Mouse (Mus musculus) intestine, embryonic 15.5 days (tissue): Measurements from ENCODE around the gene Klrg2. TPM values are rescaled to one million over a fixed set of nuclear protein-coding genes. Genes with fewer than 3 reads are reported as not detected.
A peak's percentile ranks its signal among the peaks of the same experiment; 100 is the strongest.
"Not testable (repeated sequence)": the region's sequence is repeated elsewhere in the genome, so short reads cannot be mapped to it uniquely, and the experiment has no call there.

Source experiments
- ATAC-seq: fragments of 200-750 bp; cut with Nextera tagmentation; 2 replicates; pipeline ENCODE4 v1.8.0; 2017; ENCODE audit warnings: moderate TSS enrichment, moderate library complexity
- H3K27ac ChIP-seq: fragments of 300-500 bp; sonication (generic); 2 replicates; pipeline ENCODE4 v1.5.1; 2015; ENCODE audit warnings: mild to moderate bottlenecking, inconsistent platforms
- H3K27me3 ChIP-seq: fragments of 300-500 bp; sonication (generic); replicated peaks from 2 replicates; pipeline ENCODE4 v1.6.1; 2015; ENCODE audit warnings: inconsistent platforms
- H3K36me3 ChIP-seq: fragments of 300-500 bp; sonication (generic); 2 replicates; pipeline ENCODE4 v1.6.1; 2015; ENCODE audit warnings: inconsistent platforms
- H3K4me1 ChIP-seq: fragments of 300-500 bp; sonication (generic); replicated peaks from 2 replicates; pipeline ENCODE4 v1.6.1; 2015; ENCODE audit warnings: inconsistent platforms
- H3K4me2 ChIP-seq: fragments of 300-500 bp; sonication (generic); replicated peaks from 2 replicates; pipeline ENCODE4 v1.6.1; 2015; ENCODE audit warnings: mild to moderate bottlenecking, inconsistent platforms
- H3K4me3 ChIP-seq: fragments of 300-500 bp; sonication (generic); replicated peaks from 2 replicates; pipeline ENCODE4 v1.5.1; 2015; ENCODE audit warnings: inconsistent platforms
- H3K9ac ChIP-seq: fragments of 300-500 bp; sonication (generic); 2 replicates; pipeline ENCODE4 v1.6.1; 2015; ENCODE audit warnings: inconsistent platforms
- H3K9me3 ChIP-seq: fragments of 300-500 bp; sonication (generic); 2 replicates; pipeline ENCODE4 v1.6.1; 2016; ENCODE audit warnings: inconsistent platforms
- WGBS: fragments of 180-500 bp; shearing (Covaris S2); methylation state at CpG from one replicate; pipeline ENCODE4 v1.1.7; 2015; 5-methylcytosine and 5-hydroxymethylcytosine counted together
- polyA plus RNA-seq: library from polyadenylated mRNA; unstranded; fragments of >200 nt; fragmentation: Nextera tagmentation; extraction: Ambion mirVana; gene quantifications from 2 replicates; pipeline ENCODE4 v1.2.1, GENCODE M21; 2015

The Klrg2 gene
- polyA plus RNA-seq = 0.13 and 0.14 TPM in 2 replicates

DNA sequence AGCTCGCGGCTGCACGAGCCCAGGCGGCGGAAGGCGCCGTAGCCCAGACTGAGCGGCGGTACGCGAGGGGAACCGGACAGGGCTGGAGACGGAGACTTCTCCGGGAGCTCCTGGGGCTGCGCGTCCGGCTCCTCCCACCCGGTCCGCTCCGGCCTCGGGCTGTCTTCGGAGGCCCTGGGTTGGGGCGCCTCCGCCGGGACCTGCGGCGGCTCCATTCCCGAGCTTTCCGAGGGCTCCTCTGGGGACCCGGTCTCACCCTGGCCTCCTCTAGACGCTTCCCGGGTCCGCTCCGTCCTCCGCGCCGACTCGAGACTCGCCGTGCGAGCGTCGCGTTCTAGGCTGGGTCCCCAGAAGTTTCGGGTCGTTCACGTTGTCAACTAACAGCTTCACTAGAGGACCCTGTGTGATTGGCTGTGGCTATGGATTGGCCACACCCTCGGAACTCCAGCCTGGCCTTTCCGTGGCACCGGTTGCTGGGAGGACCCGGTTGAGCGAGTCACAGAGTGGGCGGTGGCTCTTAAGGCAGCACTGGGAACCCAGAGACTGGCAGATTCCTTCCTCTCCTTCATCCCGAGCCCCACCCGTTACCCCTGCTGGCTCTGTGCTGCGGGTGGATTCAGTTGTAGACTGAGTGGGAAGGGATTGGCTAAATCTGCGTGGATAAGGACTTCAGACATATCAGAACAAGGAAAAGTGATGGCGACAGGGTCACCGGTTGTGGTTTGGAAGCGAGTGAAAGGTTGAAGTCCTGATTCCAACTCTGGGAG is at the start of gene Klrg2:
TSS of gene Klrg2 (minus strand) at position 391 of the 767 bp plus-strand sequence.
- H3K27me3 ChIP-seq = peaks cover 80% of the 10 kb centered on the region
- H3K27ac ChIP-seq = no peak within 1 kb of the TSS

DNA sequence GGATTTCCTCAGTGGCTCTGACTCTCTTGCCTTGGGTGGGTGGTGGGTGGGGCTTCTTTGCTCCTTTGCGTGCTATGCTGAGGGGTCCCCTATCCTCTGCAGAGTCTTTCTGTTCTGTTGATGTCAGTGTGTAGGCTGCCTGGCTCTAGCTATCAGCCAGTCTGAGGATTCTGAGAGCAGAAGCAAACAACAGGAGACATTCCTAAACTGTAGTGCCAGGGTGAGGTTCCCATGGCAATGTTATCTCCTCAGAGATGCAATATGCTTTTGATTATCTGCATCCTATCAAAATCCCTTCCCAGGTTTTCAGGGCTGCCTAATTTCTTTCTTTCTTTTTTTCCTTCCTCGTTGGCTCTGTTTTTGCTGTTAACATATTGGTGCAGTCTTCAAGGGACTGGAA is 45.5 kb upstream of the Klrg2 start:
- H3K9me3 ChIP-seq = no peaks in the 10 kb centered on the region
- H3K36me3 ChIP-seq = no peaks in the 10 kb centered on the region
- H3K9ac ChIP-seq = no peak overlapping the region
- H3K27ac ChIP-seq = no peak overlapping the region
- no peaks in the 10 kb centered on the region for H3K4me1 ChIP-seq
- no peak overlapping the region for H3K4me3 ChIP-seq
- ATAC-seq = no peak
- 52% methylated on average over 2 of the region's 2 CpGs for WGBS
- H3K4me2 ChIP-seq = no peak overlapping the region
- no peaks in the 10 kb centered on the region for H3K27me3 ChIP-seq

More for the DNA sequence above, at the start of gene Klrg2:
- H3K4me1 ChIP-seq = peaks cover 21% of the 10 kb centered on the region
- peak; percentile 88 for ATAC-seq
- 2% methylated on average over 59 of the region's 60 CpGs for WGBS
- H3K4me2 ChIP-seq = peak within 1 kb of the TSS; percentile 100
- H3K4me3 ChIP-seq = peak within 1 kb of the TSS; percentile 56
- H3K36me3 ChIP-seq = no peaks in the 10 kb centered on the region
- no peaks in the 10 kb centered on the region for H3K9me3 ChIP-seq
- H3K9ac ChIP-seq = peak within 1 kb of the TSS; percentile 35

DNA sequence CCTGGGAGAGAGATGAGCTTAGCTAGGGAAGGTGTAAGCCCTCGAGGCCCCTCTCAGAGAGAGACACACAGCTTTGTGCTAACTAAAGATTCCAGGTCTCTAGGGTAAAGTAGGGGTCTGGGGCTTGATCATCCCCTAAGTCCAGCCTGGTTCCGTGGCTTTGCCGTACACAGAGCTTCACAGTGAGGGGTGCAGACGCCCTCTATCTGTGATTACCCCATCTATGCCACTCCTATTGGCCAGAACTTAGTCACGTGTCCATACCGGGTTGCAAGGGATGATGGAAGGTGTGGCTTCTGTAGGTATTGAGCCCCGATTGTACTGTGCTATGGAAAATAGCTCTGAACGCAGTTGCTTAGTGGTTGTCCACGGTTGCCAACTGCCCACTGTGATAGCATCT is 40.6 kb upstream of the Klrg2 start:
- no peak overlapping the region for H3K4me3 ChIP-seq
- no peaks in the 10 kb centered on the region for H3K27me3 ChIP-seq
- no peak overlapping the region for H3K9ac ChIP-seq
- no peak for ATAC-seq
- no peaks in the 10 kb centered on the region for H3K9me3 ChIP-seq
- 69% methylated on average over 9 of the region's 9 CpGs for WGBS
- H3K4me2 ChIP-seq = no peak overlapping the region
- no peak overlapping the region for H3K27ac ChIP-seq
- H3K36me3 ChIP-seq = no peaks in the 10 kb centered on the region
- H3K4me1 ChIP-seq = no peaks in the 10 kb centered on the region

DNA sequence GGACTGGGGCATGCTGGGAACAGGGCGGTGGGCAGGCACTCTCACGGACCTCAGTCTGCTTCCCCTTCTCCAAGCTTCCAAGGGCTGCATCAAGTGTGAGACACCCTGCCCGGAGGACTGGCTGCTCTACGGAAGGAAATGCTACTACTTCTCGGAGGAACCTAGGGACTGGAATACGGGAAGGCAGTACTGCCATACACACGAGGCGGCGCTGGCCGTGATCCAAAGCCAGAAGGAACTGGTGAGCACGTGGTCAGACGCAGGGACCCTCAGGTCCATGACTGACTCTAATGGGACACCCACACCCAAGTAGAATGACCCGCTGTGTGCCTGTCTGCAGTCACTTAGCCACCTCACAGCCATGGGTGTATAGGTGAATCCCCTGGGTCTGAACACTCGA is 39.7 kb upstream of the Klrg2 start:
- Histone ChIP-seq H3K36me3 (no peaks in the 10 kb centered on the region), H3K27ac (no peak overlapping the region), H3K9me3 (no peaks in the 10 kb centered on the region), H3K4me1 (no peaks in the 10 kb centered on the region), H3K4me3 (no peak overlapping the region), H3K27me3 (no peaks in the 10 kb centered on the region), H3K4me2 (0 out of 2 replicates have a peak overlapping the region, but pooled peaks have one; percentile 6), H3K9ac (no peak overlapping the region)
- no peak for ATAC-seq
- 74% methylated on average over 14 of the region's 14 CpGs for WGBS

DNA sequence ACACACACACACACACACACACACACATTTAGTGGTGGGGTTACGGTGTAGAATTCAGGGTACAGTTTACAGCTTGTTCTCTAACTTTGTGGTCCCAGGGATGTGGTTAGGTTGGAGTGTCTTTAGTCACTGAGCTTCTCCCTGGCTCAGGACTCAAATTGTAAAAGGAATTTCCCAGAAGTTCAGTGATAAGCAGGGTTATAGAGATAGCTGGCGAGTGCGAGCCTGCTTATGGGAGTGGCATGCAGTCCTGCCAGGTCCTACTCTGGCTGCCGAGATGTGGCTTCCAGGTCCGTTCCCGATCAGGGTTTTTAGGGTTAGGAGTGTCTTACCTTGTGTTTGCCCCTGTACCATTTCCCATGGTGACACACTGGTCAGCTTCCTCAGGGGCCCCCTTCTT is 39.2 kb upstream of the Klrg2 start:
- WGBS = 55% methylated on average over 6 of the region's 6 CpGs
- H3K27me3 ChIP-seq = no peaks in the 10 kb centered on the region
- no peak overlapping the region for H3K4me3 ChIP-seq
- H3K4me1 ChIP-seq = no peaks in the 10 kb centered on the region
- H3K9me3 ChIP-seq = no peaks in the 10 kb centered on the region
- no peak overlapping the region for H3K27ac ChIP-seq
- H3K9ac ChIP-seq = no peak overlapping the region
- H3K36me3 ChIP-seq = no peaks in the 10 kb centered on the region
- H3K4me2 ChIP-seq = 0 out of 2 replicates have a peak overlapping the region, but pooled peaks have one; percentile 6
- no peak for ATAC-seq

DNA sequence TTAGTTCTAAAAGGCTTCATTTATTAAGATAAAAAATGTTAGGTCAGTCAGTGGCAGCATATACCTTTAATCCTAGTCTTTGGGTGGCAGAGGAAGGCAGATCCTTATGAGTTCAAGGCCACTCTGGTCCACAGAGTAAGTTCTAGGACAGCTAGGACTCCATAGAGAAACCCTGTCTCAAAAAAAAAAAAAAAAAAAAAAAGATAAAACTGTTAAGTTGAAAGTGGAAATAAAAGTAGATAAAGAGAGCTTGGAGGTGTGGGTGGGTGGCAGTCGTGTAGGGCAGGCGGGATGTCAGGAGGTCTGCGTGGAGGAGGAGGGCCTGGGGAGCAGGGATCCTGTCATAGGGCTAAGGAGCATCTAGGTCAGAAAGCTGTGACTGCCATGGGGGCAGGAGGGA is 35.0 kb upstream of the Klrg2 start:
- H3K4me3 ChIP-seq = no peak overlapping the region
- no peak overlapping the region for H3K4me2 ChIP-seq
- WGBS = 82% methylated on average over 3 of the region's 3 CpGs
- no peaks in the 10 kb centered on the region for H3K36me3 ChIP-seq
- no peak overlapping the region for H3K27ac ChIP-seq
- H3K9ac ChIP-seq = no peak overlapping the region
- no peaks in the 10 kb centered on the region for H3K4me1 ChIP-seq
- no peaks in the 10 kb centered on the region for H3K27me3 ChIP-seq
- ATAC-seq = no peak
- no peaks in the 10 kb centered on the region for H3K9me3 ChIP-seq

DNA sequence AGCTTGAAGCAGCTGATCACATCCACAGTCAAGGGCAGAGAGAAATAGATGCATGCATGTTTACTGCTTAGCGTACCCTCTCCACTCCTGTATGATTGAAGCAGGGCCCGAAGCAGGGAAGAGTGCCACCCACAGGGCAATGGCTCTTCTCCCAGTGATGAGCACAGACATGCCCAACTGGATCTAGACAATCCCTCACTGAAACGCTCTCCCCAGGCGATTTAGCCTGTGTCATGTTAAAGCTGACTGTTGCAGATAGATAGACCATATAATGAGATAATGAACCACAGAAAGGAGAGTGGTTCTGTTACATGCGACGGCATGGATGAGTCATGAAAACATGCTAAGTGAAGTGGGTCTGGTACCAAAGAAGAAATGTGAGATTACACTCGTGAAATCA is 34.2 kb upstream of the Klrg2 start:
- Histone ChIP-seq H3K27ac (no peak overlapping the region), H3K4me2 (no peak overlapping the region), H3K36me3 (no peaks in the 10 kb centered on the region), H3K9me3 (no peaks in the 10 kb centered on the region), H3K4me1 (no peaks in the 10 kb centered on the region), H3K4me3 (no peak overlapping the region), H3K27me3 (no peaks in the 10 kb centered on the region), H3K9ac (no peak overlapping the region)
- WGBS = 83% methylated on average over 7 of the region's 7 CpGs
- no peak for ATAC-seq

DNA sequence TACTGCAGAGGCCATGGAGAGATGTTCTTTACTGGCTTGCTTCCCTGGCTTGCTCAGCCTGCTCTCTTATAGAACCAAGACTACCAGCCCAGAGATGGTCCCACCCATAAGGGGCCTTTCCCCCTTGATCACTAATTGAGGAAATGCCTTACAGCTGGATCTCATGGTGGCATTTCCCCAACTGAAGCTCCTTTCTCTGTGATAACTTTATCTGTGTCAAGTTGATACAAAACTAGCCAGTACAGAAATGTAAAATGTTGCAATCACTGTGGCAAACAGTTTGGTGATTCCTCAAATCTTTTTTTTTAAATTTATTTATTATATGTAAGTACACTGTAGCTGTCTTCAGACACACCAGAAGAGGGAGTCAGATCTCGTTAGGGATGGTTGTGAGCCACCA is 33.4 kb upstream of the Klrg2 start:
- not testable (repeated sequence) for H3K4me2 ChIP-seq, H3K27me3 ChIP-seq, H3K27ac ChIP-seq, H3K9me3 ChIP-seq, H3K36me3 ChIP-seq, H3K4me3 ChIP-seq, H3K4me1 ChIP-seq, ATAC-seq, H3K9ac ChIP-seq
- WGBS = 80% methylated on average over 1 of the region's 1 CpGs

DNA sequence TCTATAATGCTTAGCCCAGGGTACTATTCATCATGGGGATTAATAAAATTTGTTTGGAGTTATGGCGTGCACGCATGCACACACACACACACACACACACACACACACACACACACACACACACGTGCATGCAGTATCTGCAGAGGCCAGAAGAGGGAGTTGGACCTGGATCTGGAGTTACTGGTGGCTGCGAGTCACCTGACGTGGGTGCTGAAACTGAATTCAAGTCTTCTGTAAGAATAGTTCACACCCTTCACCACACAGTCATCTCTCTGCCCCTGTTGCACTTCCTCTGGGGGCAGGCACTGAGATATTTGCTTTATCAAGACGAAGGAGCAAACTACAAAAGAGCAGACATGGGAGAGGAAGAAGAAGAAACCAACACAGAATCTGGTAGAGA is 32.5 kb upstream of the Klrg2 start:
- H3K9ac ChIP-seq = no peak overlapping the region
- no peak overlapping the region for H3K4me2 ChIP-seq
- no peaks in the 10 kb centered on the region for H3K4me1 ChIP-seq
- no peaks in the 10 kb centered on the region for H3K9me3 ChIP-seq
- no peaks in the 10 kb centered on the region for H3K36me3 ChIP-seq
- peaks cover 3% of the 10 kb centered on the region; the same call in 1 of the 2 replicates for H3K27me3 ChIP-seq
- ATAC-seq = no peak
- no peak overlapping the region for H3K27ac ChIP-seq
- H3K4me3 ChIP-seq = no peak overlapping the region
- WGBS = 65% methylated on average over 6 of the region's 6 CpGs

DNA sequence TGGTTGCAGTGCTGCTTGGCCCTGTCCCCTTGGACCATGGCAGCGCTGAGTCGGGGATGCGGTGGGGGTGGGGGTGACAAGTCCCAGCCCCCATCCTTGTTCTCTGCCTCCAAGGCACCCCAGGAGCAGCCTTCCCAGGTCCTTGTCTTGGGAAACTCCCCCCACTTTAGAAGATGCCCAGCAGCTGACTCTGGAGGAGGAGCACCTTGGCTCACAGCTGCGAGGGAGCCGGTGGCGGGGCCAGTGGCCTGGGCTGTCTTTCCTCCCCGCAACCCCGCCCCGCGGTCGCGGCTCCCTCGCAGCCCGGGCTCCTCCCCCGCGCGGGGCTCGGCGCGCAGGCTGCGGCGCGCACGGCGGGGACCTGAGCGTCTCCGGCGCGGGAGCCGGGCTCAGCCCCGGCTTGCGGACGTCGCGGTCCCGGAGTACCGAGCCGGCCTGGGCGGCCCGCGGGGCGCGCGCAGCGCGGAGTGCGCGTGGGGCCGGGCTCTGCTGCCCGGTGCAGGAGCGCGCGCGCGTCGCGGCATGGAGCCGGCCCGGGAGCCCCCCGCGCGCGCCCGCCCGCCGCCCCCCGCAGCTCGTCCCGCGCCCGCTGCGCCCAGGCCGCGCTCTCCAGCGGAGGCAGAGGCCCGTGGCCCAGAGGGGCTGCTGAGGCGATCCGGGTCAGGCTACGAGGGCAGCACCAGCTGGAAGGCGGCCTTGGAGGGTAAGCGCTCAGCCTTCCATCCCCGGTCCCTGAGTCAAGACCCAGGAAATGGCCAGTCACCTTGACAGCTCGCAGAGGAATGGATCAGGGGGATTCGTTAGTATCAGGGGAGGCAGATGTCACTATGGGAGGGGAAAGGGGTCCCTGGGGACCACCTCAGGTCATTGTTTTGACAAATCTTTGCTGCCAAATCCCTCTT is 25.9 kb upstream of the Klrg2 start, which contains the start of gene Clec2l:
TSS of gene Clec2l (plus strand) at position 356 of the 902 bp plus-strand sequence.
- under 1% methylated on average over 79 of the region's 84 CpGs for WGBS
- ATAC-seq = peak; percentile 87

DNA sequence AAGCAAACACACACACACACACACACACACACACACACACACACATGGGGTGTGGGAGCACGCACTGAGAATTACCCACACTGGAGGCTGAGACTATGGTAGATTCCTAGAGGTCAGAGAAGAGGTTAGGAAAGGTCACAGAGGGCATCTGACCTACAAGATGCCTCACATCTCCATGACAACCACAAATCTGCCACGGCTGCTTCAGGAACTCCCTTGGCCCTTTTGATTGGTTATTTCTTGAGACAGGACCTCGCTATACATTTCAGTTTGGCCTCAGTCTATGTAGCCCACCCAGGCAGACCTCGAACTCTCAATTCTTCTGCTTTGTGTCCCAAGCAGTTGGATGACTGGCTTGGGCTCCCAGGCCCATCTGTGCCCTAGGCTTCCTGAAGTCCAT is 24.6 kb upstream of the Klrg2 start:
- no peak for ATAC-seq
- no peaks in the 10 kb centered on the region for H3K9me3 ChIP-seq
- no peak overlapping the region for H3K9ac ChIP-seq
- no peak overlapping the region for H3K4me2 ChIP-seq
- no peak overlapping the region for H3K4me3 ChIP-seq
- peaks cover 25% of the 10 kb centered on the region for H3K27me3 ChIP-seq
- H3K36me3 ChIP-seq = no peaks in the 10 kb centered on the region
- 66% methylated on average over 4 of the region's 4 CpGs for WGBS
- H3K27ac ChIP-seq = no peak overlapping the region
- H3K4me1 ChIP-seq = peaks cover 6% of the 10 kb centered on the region

More for the DNA sequence above, 25.9 kb upstream of the Klrg2 start, which contains the start of gene Clec2l:
- Histone ChIP-seq H3K4me3 (peak within 1 kb of the TSS; percentile 58), H3K9me3 (no peaks in the 10 kb centered on the region), H3K4me2 (peak within 1 kb of the TSS; percentile 99), H3K27ac (no peak within 1 kb of the TSS), H3K27me3 (peaks cover 25% of the 10 kb centered on the region), H3K36me3 (no peaks in the 10 kb centered on the region), H3K9ac (peak within 1 kb of the TSS; percentile 45), H3K4me1 (peaks cover 6% of the 10 kb centered on the region)

DNA sequence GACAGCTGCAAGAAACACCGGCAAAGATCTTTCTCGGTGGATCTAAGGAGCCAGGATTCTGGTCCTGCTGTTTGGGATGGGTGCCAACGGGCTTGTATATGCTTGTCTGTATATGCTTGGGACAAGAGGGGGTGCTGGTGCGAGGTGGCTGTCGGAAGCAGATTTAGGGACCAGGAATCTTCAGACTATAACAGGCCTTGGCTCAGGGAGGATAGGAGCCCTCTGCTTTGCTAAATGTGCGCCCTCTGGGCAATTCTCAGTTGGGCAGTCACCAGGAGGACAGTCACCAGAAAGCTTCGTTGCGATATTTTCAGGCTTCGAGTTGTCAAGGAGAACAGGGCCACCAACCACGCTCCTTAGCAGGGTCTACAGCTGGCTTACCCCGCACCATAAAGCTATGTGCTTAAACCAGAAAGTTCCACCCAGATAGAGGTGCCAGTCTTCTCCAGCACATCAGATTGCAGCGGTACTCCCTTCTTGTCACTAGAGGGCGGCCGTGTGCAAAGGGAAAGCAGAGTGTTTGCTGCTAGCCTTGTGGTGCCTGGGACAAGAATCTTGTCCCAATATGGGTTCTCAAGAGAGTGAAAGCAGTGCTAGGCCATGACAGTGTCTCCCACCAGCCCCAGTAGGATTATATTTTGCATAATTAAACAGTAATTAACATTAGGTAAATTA is 13.4 kb upstream of the Klrg2 start:
- peak; percentile 47; the same call in 1 of the 2 replicates for ATAC-seq
- H3K4me2 ChIP-seq = no peak overlapping the region
- H3K27me3 ChIP-seq = no peaks in the 10 kb centered on the region
- no peak overlapping the region for H3K4me3 ChIP-seq
- 0 out of 2 replicates have a peak, but pooled peaks cover 5% of the 10 kb centered on the region for H3K4me1 ChIP-seq
- H3K27ac ChIP-seq = no peak overlapping the region
- H3K36me3 ChIP-seq = no peaks in the 10 kb centered on the region
- no peak overlapping the region for H3K9ac ChIP-seq
- no peaks in the 10 kb centered on the region for H3K9me3 ChIP-seq
- 35% methylated on average over 14 of the region's 14 CpGs for WGBS
